Mouse (Mus musculus) liver, adult 2 months (tissue): ENCODE data around the gene Adm2. TPM values are rescaled to one million over a fixed set of nuclear protein-coding genes. Genes with fewer than 3 reads are reported as not detected.

Source experiments
- DNase-seq: peaks from one replicate; pipeline ENCODE4 v3.0.0-alpha.2; 2011; ENCODE audit warnings: low read depth, low spot score; ENCODE audit errors: extremely low read depth
- H3K27ac ChIP-seq: fragments of 200-500 bp; replicated peaks from 2 replicates; pipeline ENCODE4 v1.5.1; 2012; ENCODE audit warnings: low read depth, mild to moderate bottlenecking, control low read depth, inconsistent platforms, low read length; ENCODE audit not compliant: insufficient read depth
- H3K27me3 ChIP-seq: fragments of 200-500 bp; 2 replicates; pipeline ENCODE4 v1.6.1; 2012; ENCODE audit warnings: mild to moderate bottlenecking, moderate library complexity, low read length, inconsistent platforms; ENCODE audit not compliant: control insufficient read depth, insufficient read depth
- H3K36me3 ChIP-seq: fragments of 200-500 bp; 2 replicates; pipeline ENCODE4 v1.6.1; 2012; ENCODE audit warnings: low read length, inconsistent platforms; ENCODE audit not compliant: control insufficient read depth, insufficient read depth
- H3K4me1 ChIP-seq: fragments of 200-500 bp; 2 replicates; pipeline ENCODE4 v1.6.1; 2011; ENCODE audit warnings: low read length; ENCODE audit not compliant: control insufficient read depth, insufficient read depth
- H3K4me3 ChIP-seq: fragments of 200-500 bp; 2 replicates; pipeline ENCODE4 v1.5.1; 2011; ENCODE audit warnings: low read depth, mild to moderate bottlenecking, control low read depth, low read length, moderate library complexity; ENCODE audit not compliant: insufficient read depth
- H3K79me2 ChIP-seq: fragments of 200-500 bp; 2 replicates; pipeline ENCODE4 v1.6.1; 2012; ENCODE audit warnings: inconsistent platforms, mild to moderate bottlenecking, low read length, moderate library complexity; ENCODE audit not compliant: control insufficient read depth, insufficient read depth
- H3K9ac ChIP-seq: fragments of 200-500 bp; 2 replicates; pipeline ENCODE4 v1.6.1; 2012; ENCODE audit warnings: low read depth, mild to moderate bottlenecking, control low read depth, inconsistent platforms, low read length
- CTCF ChIP-seq: fragments of 200-500 bp; IDR thresholded peaks from 2 replicates; pipeline ENCODE4 v1.5.1; 2011; ENCODE audit warnings: low read depth, low read length, control low read depth
- POLR2A ChIP-seq: fragments of 200-500 bp; IDR thresholded peaks from 2 replicates; pipeline ENCODE4 v1.6.1; 2011; ENCODE audit warnings: low read length, control low read depth; ENCODE audit not compliant: insufficient read depth; ENCODE audit errors: extremely low read depth
- WGBS: fragments of 180-500 bp; shearing (Covaris S2); methylation state at CpG from one replicate; pipeline ENCODE4 v1.1.7; 2018; 5-methylcytosine and 5-hydroxymethylcytosine counted together
- polyA plus RNA-seq: library from polyadenylated mRNA; depleted of rRNA; stranded (reverse); fragments of >200 nt; gene quantifications from 2 replicates; pipeline ENCODE4 v1.2.3, GENCODE M21; 2012
- total RNA-seq: library from RNA; depleted of rRNA; stranded (reverse); fragments of >200 nt; gene quantifications from 2 replicates; pipeline ENCODE4 v1.2.3, GENCODE M21; 2014

The Adm2 gene
- total and polyA plus RNA-seq, 2 experiments = not detected

DNA sequence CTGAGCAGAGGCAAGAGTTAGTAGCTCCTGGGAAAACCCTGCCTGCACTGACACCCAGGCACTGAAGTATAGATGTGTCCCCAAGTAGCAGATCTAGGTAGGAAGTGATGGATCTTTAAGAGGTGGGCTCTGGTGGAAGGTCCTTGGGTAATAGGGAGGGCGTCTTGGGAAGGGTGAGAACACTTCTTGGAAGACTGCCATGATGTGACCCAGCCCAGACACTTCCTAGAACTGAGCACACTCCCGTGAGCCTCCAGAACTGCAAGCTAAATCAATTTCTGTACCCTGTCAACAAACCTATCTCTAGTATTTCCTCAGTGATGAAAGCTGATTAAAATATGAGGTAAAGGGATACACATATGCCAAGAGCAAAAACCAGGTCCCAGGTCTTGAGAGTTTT, 29.7 kb upstream of the Adm2 start:
- TF ChIP-seq POLR2A (no peak), CTCF (no peak)
- Histone ChIP-seq H3K79me2 (no peaks in the 10 kb centered on the region), H3K9ac (no peak overlapping the region), H3K27me3 (no peaks in the 10 kb centered on the region), H3K4me1 (no peaks in the 10 kb centered on the region), H3K27ac (no peak overlapping the region), H3K36me3 (peaks cover 28% of the 10 kb centered on the region; the same call in 1 of the 2 replicates), H3K4me3 (no peak overlapping the region)
- DNase-seq = no peak
- 41% methylated on average over 2 of the region's 2 CpGs for WGBS

DNA sequence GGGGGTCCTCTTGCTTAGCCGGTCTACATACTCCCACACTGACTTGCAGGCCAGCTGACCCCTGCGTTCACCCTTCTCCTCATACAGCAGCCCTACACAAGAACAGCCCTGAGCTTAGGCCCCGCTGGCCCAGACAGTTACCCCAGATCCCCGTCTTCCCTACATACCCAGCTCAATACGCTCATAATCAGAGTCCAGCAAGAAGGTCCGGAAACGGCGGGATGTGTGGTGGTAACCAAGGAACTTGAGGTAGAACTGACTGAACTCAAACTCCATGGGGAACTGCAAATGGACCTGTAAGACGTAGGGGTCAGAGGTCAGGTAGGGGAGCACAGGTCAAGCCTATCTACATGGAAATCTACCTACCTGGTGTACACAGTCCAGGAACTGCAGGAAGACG, 28.7 kb upstream of the Adm2 start:
- Histone ChIP-seq H3K36me3 (peaks cover 25% of the 10 kb centered on the region; the same call in 1 of the 2 replicates), H3K79me2 (no peaks in the 10 kb centered on the region), H3K27ac (no peak overlapping the region), H3K4me3 (no peak overlapping the region), H3K9ac (no peak overlapping the region), H3K4me1 (no peaks in the 10 kb centered on the region), H3K27me3 (no peaks in the 10 kb centered on the region)
- 86% methylated on average over 10 of the region's 10 CpGs for WGBS
- TF ChIP-seq CTCF (no peak), POLR2A (no peak)
- no peak for DNase-seq

DNA sequence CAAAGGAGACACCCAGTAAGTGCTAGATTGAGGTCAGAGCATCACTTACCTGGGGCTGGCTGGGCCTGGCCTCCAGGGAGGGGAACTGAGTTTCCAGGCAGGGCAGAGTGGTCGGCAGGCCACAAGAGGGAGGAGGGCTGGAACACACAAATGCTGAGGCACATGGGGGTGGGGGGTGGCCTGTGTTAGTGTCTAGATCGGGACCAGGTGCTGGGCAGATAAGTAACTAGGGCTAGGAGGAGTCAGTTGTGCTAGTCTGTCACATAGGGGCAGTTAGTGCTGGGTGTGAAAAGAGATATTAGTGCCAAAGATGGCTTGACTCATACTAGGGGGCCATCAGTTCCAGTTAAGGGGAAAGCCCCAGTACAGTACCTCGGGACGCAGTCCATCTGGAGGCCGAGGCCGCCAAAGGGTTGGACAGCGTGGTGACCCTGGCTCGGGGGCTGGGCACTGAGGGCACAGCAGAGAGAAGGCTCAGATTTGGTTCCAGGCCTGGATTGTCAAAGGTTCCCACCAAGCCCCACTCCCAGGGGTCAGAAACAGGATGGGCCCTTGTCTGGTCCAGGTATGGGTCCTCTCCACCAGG, 26.8 kb upstream of the Adm2 start:
- WGBS = 91% methylated on average over 8 of the region's 8 CpGs
- no peak for TF ChIP-seq CTCF
- no peak for TF ChIP-seq POLR2A
- H3K4me1 ChIP-seq = no peaks in the 10 kb centered on the region
- H3K9ac ChIP-seq = no peak overlapping the region
- DNase-seq = no peak
- H3K79me2 ChIP-seq = no peaks in the 10 kb centered on the region
- peaks cover 13% of the 10 kb centered on the region; the same call in 1 of the 2 replicates for H3K36me3 ChIP-seq
- H3K27ac ChIP-seq = no peak overlapping the region
- H3K27me3 ChIP-seq = no peaks in the 10 kb centered on the region
- H3K4me3 ChIP-seq = no peak overlapping the region

DNA sequence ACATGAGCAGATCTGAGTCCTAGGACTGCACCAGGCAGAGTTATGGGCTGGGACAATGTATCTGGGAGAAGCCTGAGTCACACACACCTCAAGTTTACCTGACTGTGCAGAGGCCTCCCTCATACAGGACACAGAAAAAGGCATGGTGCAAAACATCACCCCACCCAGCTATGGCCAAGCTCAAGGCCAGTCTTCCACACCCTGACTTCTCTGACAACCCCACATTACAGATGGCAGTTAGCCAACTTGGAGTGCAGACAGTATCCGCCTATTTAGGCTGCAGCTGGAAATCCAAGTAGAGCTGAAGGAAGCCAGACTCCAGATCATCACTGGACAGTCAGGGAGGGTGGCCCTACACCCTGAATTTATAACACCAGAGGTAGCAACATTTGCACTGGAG, 26.1 kb upstream of the Adm2 start:
- H3K4me1 ChIP-seq = no peaks in the 10 kb centered on the region
- WGBS = 71% methylated on average over 1 of the region's 1 CpGs
- no peak for TF ChIP-seq CTCF
- TF ChIP-seq POLR2A = no peak
- DNase-seq = peak; percentile 12
- H3K9ac ChIP-seq = no peak overlapping the region
- no peak overlapping the region for H3K4me3 ChIP-seq
- H3K36me3 ChIP-seq = peaks cover 15% of the 10 kb centered on the region; the same call in 1 of the 2 replicates
- H3K27ac ChIP-seq = no peak overlapping the region
- H3K79me2 ChIP-seq = no peaks in the 10 kb centered on the region
- no peaks in the 10 kb centered on the region for H3K27me3 ChIP-seq

DNA sequence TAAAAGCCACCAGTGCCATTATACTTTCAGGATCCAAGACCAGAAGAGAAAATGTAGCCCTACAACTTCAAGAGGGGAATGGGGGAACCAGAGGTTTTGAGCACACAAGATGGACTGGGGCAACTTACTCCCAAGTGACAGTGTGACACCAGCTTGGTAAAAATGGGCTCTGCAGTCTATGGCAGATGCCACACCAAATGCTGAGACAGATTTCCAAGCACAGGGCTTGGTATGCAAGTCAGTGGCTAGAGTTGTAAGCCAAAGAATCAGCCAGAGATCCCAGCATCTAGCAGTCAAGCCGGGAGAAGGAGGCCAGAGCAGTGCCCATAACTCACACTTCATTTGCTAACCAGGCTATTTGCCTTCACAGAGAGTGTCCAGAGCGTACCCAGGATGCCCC, 24.8 kb upstream of the Adm2 start:
- no peak overlapping the region for H3K4me3 ChIP-seq
- DNase-seq = no peak
- H3K27ac ChIP-seq = no peak overlapping the region
- H3K9ac ChIP-seq = no peak overlapping the region
- no peaks in the 10 kb centered on the region for H3K79me2 ChIP-seq
- TF ChIP-seq POLR2A = no peak
- TF ChIP-seq CTCF = no peak
- 87% methylated on average over 2 of the region's 2 CpGs for WGBS
- peaks cover 21% of the 10 kb centered on the region for H3K36me3 ChIP-seq
- no peaks in the 10 kb centered on the region for H3K4me1 ChIP-seq
- no peaks in the 10 kb centered on the region for H3K27me3 ChIP-seq

DNA sequence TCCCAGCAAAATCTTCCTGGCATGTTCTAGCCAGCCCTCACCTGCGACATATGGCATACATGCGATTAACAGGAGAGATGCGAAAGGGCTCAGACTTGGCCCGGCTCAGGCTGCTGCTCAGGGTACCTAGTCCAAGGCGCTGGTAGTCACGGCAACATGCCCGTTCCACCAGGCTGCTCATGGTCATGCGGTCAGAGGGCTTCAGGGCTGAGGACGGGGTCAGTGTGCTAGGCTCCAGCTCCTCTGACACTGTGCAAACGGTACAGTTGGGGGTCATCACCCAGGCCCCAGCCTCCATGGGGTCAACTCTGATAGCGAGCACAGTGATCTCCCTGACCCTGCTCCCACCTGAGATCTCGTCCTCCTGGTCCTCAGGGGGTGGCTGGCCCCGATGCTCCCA, 22.3 kb upstream of the Adm2 start:
- Histone ChIP-seq H3K36me3 (peaks cover 16% of the 10 kb centered on the region), H3K4me3 (no peak overlapping the region), H3K4me1 (no peaks in the 10 kb centered on the region), H3K9ac (no peak overlapping the region), H3K27ac (no peak overlapping the region), H3K79me2 (no peaks in the 10 kb centered on the region), H3K27me3 (no peaks in the 10 kb centered on the region)
- TF ChIP-seq POLR2A = no peak
- no peak for TF ChIP-seq CTCF
- no peak for DNase-seq
- whole genome bisulfite sequencing = 91% methylated on average over 13 of the region's 13 CpGs
